Mouse (Mus musculus) liver, postnatal 0 days (tissue): ENCODE measurements around the gene Coa3.

Experiments used
- CTCF ChIP-seq: sonication (generic); IDR thresholded peaks from 2 replicates; pipeline ENCODE4 v1.5.1; 2016; ENCODE audit warnings: antibody characterized with exemption, low read depth
- EP300 ChIP-seq: IDR thresholded peaks from 2 replicates; pipeline ENCODE4 v1.6.1; 2016; ENCODE audit warnings: antibody characterized with exemption, low read depth, mild to moderate bottlenecking

DNA sequence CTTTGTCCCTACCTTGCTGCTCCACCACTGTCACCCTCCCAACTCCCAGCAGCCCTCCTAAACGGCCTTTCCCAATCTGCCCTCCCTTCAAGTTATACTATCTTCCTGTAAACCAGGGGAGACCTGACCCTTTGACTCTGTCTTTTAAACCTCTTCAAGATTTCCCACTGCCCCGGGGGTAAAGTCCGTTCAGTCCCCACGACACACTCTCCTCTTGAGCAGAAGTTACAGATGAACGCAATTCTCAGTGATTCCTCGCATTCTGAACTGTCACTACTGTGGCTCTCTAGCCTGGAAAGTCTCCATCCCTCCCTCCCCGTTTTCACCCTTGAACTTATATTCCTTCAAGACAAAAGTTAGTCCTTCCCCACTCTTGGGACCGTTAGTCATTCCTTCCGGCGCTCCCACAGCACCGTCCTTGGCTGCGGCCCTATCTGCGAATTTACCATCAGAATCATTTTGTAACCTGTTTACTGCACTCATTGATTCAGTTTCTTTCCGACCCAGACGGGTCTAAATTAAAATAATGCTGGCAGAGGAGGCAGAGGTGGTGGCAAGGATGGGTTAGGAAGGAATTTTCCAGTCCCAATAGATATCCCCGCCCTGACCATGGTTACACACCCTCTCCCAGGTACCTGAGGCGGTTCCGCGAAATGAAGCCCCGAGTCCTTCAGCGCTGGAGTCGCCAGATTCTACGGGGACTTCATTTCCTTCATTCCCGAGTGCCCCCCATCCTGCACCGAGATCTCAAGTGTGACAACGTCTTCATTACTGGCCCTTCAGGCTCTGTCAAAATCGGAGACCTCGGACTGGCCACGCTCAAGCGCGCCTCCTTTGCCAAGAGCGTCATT lies 15.6 kb downstream of the Coa3 start:
- TF ChIP-seq CTCF (no peak), EP300 (no peak)
